Mouse (Mus musculus): ENCODE measurements at regions not wholly inside any gene's neighbourhood (a gene's known extent, or its start where the extent isn't known, plus 50 kb on each side); places are given as distances from the start of the nearest gene placed in this dataset.
A peak's percentile ranks its signal among the peaks of the same experiment; 100 is the strongest.

- no peaks in the 10 kb centered on the region for H3K36me3 ChIP-seq
- no peaks in the 10 kb centered on the region for H3K9me3 ChIP-seq (replicated peaks)
- H3K27me3 ChIP-seq (ENCODE audit: low read depth, poor library complexity, severe bottlenecking): 0 out of 2 replicates have a peak, but pooled peaks cover 3% of the 10 kb centered on the region
- H3K4me1 ChIP-seq: peaks cover 52% of the 10 kb centered on the region
- peak overlapping the region; percentile 69 for H3K27ac ChIP-seq
- WGBS: 44% methylated on average over 13 of the region's 13 CpGs
- no peak overlapping the region for H3K4me3 ChIP-seq
- DNase-seq (ENCODE audit: low spot score): peak; percentile 38
Measured at GRCm38 (mm10) chr16:30172136-30172731, 95.1 kb downstream of the Cpn2 start.

GRCm38 (mm10) chr16:30172798-30173202, 94.5 kb downstream of the Cpn2 start:
- Histone ChIP-seq H3K36me3 (no peaks in the 10 kb centered on the region), H3K27ac (peak overlapping the region; percentile 69; the same call in 1 of the 2 replicates), H3K9me3 (replicated peaks) (no peaks in the 10 kb centered on the region), H3K27me3 (ENCODE audit: low read depth, poor library complexity, severe bottlenecking) (0 out of 2 replicates have a peak, but pooled peaks cover 3% of the 10 kb centered on the region), H3K4me3 (no peak overlapping the region), H3K4me1 (peaks cover 53% of the 10 kb centered on the region)
- WGBS: 12% methylated on average over 9 of the region's 9 CpGs
- peak; percentile 82 for DNase-seq (ENCODE audit: low spot score)

DNA sequence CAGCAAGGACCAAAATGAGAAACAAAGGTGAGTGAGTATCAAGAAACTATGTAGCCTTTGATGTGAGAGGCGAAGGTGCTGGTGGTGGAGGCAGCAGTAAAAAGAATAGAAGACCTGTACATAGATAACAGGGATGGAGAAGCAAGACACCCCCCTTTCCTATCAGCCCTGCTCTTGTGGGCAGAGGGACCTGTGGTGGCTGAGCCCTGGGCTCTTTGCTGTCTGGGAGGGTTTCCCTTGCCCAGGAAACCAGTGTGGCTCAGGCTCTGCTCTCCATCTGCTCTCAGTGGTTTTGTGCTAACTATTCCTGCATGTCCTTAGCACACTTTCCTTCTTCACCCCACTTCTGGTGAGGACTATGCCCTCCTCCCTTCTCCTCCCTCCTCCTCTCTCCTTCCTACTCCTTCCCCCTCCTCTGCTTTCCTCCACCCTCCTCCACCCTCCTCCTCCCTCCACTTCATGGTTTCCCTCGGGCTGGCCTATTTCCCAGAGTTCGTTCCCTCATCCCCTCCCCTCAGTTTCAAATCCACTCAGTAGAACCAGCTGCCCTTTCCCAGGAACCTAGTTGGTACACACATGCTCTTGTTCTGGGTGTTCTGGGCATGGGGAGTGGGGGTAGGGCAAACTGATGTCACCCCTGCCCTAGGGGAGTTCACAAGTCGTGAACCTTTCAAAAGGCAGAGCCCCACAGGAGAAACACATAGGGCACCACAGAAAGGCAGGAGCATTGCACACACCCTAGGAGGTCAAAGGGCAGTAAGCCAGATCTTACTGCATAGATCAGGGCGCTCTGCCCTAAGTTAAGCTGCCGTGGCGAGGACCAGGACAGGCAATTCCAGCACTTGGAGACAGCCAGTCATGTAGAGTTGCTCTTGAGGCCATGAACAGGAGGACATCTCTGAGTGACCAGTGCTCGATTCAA, 93.1 kb downstream of the Cpn2 start:
- WGBS: 40% methylated on average over 8 of the region's 8 CpGs
- no peak for DNase-seq (ENCODE audit: low spot score)
- no peaks in the 10 kb centered on the region for H3K9me3 ChIP-seq (replicated peaks)
- H3K27ac ChIP-seq: peak overlapping the region; percentile 69
- no peak overlapping the region for H3K4me3 ChIP-seq
- H3K36me3 ChIP-seq: no peaks in the 10 kb centered on the region
- H3K4me1 ChIP-seq: peaks cover 64% of the 10 kb centered on the region
- H3K27me3 ChIP-seq (ENCODE audit: low read depth, poor library complexity, severe bottlenecking): 0 out of 2 replicates have a peak, but pooled peaks cover 3% of the 10 kb centered on the region

GRCm38 (mm10) chr16:30176306-30176705, 91.0 kb downstream of the Cpn2 start:
- Histone ChIP-seq H3K27me3 (ENCODE audit: low read depth, poor library complexity, severe bottlenecking) (peaks cover 3% of the 10 kb centered on the region; the same call in 1 of the 2 replicates), H3K36me3 (no peaks in the 10 kb centered on the region), H3K9me3 (replicated peaks) (no peaks in the 10 kb centered on the region), H3K27ac (peak overlapping the region; percentile 54), H3K4me3 (no peak overlapping the region), H3K4me1 (peaks cover 55% of the 10 kb centered on the region)
- WGBS: 95% methylated on average over 5 of the region's 5 CpGs
- no peak for DNase-seq (ENCODE audit: low spot score)

DNA sequence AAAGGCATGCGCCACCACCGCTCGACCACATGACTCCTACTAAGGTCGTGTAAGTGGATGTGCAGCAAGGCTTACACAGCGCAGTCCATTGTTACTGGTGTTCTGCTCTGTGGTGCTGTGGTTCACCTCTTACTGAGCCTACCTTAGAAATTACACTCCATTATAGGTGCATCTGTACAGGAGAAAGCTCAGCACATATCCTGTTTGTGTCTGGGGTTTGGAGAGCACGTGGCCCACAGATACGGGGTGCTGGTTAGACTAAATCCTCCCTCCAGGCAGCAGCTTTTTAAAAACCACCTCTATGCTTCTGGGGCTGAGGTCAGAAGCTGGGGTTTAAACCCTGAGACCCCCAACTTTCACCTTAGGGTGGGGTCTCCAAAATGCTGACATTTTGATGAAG, 89.5 kb downstream of the Cpn2 start:
- no peaks in the 10 kb centered on the region for H3K36me3 ChIP-seq
- no peak for DNase-seq (ENCODE audit: low spot score)
- no peak overlapping the region for H3K4me3 ChIP-seq
- peak overlapping the region; percentile 2; the same call in 1 of the 2 replicates for H3K27ac ChIP-seq
- peaks cover 40% of the 10 kb centered on the region for H3K4me1 ChIP-seq
- H3K27me3 ChIP-seq (ENCODE audit: low read depth, poor library complexity, severe bottlenecking): peaks cover 3% of the 10 kb centered on the region; the same call in 1 of the 2 replicates
- no peaks in the 10 kb centered on the region for H3K9me3 ChIP-seq (replicated peaks)
- WGBS: 90% methylated on average over 7 of the region's 7 CpGs

- no peak overlapping the region for H3K4me3 ChIP-seq
- H3K27ac ChIP-seq: peak overlapping the region; percentile 2; the same call in 1 of the 2 replicates
- H3K9me3 ChIP-seq (replicated peaks): no peaks in the 10 kb centered on the region
- H3K36me3 ChIP-seq: no peaks in the 10 kb centered on the region
- WGBS: 73% methylated on average over 6 of the region's 6 CpGs
- H3K27me3 ChIP-seq (ENCODE audit: low read depth, poor library complexity, severe bottlenecking): peaks cover 3% of the 10 kb centered on the region; the same call in 1 of the 2 replicates
- no peak for DNase-seq (ENCODE audit: low spot score)
- H3K4me1 ChIP-seq: peaks cover 32% of the 10 kb centered on the region
Measured at GRCm38 (mm10) chr16:30178596-30178995, 88.7 kb downstream of the Cpn2 start.

GRCm38 (mm10) chr16:30179504-30179976, 87.8 kb downstream of the Cpn2 start:
- Histone ChIP-seq H3K27ac (peak overlapping the region; percentile 53; the same call in 1 of the 2 replicates), H3K4me1 (peaks cover 29% of the 10 kb centered on the region)

DNA sequence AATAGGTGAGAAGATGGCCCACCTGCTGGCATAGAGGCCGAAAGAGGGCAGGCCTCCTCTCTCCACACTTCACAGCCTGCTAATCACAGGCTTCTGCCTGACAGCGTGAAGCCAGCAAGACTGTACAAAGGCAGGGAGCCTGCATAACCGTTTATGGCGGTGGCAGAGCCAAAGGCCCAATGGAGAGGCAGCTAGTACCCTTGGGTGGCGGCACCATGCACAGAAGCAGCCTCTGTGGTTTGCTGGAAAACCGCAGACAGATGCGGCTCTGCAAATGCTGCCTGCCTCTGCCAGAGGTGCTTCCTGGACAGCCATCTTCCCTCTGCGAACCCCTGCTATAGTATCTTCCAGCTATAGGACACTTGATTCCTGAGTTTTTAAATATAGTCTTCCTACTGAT, 86.2 kb downstream of the Cpn2 start:
- no peak for DNase-seq (ENCODE audit: low spot score)
- Histone ChIP-seq H3K4me1 (peaks cover 41% of the 10 kb centered on the region), H3K4me3 (no peak overlapping the region), H3K27ac (no peak overlapping the region), H3K36me3 (no peaks in the 10 kb centered on the region), H3K9me3 (replicated peaks) (no peaks in the 10 kb centered on the region), H3K27me3 (ENCODE audit: low read depth, poor library complexity, severe bottlenecking) (peaks cover 3% of the 10 kb centered on the region; the same call in 1 of the 2 replicates)
- WGBS: 82% methylated on average over 8 of the region's 8 CpGs

More at GRCm38 (mm10) chr16:30179504-30179976, 87.8 kb downstream of the Cpn2 start:
- 65% methylated on average over 5 of the region's 5 CpGs for WGBS
- H3K27me3 ChIP-seq (ENCODE audit: low read depth, poor library complexity, severe bottlenecking): peaks cover 3% of the 10 kb centered on the region; the same call in 1 of the 2 replicates
- H3K4me3 ChIP-seq: no peak overlapping the region
- H3K9me3 ChIP-seq (replicated peaks): no peaks in the 10 kb centered on the region
- DNase-seq (ENCODE audit: low spot score): no peak
- no peaks in the 10 kb centered on the region for H3K36me3 ChIP-seq

DNA sequence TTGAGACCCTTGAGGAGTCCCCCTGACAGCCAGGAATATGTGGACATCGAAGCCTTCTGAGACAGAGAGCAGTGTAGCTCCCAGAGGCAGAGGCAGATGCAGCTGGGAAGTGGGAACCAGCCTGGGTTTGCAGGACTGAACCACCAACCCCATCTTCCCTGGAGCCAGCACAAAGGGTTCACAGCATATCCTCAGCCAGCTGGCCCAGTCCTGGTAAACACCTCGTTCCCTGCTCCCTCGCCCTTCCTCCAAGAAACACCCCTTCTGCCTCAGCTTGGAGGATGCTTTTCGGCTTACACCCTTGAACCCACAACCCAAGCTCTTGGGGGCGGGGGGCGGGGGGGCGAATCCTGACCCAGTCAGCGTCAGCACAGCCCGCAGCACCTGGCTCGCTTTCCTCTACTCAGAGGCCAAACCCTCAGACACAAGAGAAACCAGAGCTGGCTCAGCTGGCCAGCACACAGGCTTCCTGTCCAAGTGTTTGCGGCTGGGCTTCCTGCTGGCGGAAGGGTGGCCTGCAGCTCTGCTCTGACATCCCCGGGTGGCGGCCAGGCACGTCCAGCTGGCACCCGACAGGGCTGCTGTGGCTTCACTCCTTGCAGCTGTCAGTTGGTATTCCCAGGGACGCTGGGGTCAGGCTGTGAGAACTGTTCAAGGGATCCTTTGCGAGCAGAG, 82.6 kb downstream of the Cpn2 start:
- WGBS: 15% methylated on average over 18 of the region's 18 CpGs
- Histone ChIP-seq H3K9me3 (replicated peaks) (no peaks in the 10 kb centered on the region), H3K27ac (peak overlapping the region; percentile 83), H3K27me3 (ENCODE audit: low read depth, poor library complexity, severe bottlenecking) (peaks cover 26% of the 10 kb centered on the region), H3K4me3 (peak overlapping the region; percentile 27; the same call in 1 of the 2 replicates), H3K36me3 (no peaks in the 10 kb centered on the region), H3K4me1 (peaks cover 58% of the 10 kb centered on the region)
- DNase-seq (ENCODE audit: low spot score): peak; percentile 75

DNA sequence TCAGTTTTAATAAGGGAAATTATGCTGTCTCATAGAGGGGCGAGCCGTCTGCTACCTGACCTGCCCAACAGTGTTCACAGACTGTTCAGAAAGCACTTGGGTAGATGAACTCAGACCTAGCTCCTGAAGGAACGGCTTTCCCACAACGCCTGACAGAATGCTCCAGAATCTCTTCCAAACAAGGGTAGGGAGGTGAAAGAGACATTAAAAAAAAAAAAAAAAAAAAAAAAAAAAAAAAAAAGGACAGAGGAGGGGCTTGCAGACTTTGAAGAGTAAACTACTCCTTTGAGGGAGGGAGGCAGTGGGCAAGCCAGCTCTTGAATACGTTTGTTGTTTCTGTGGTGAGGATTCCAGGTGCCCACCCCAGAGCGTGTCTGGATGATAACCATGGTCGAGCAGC, 81.6 kb downstream of the Cpn2 start:
- Histone ChIP-seq H3K27ac (peak overlapping the region; percentile 83), H3K4me3 (no peak overlapping the region), H3K9me3 (replicated peaks) (no peaks in the 10 kb centered on the region), H3K36me3 (no peaks in the 10 kb centered on the region), H3K27me3 (ENCODE audit: low read depth, poor library complexity, severe bottlenecking) (peaks cover 35% of the 10 kb centered on the region), H3K4me1 (peaks cover 68% of the 10 kb centered on the region)
- no peak for DNase-seq (ENCODE audit: low spot score)
- WGBS: 47% methylated on average over 7 of the region's 7 CpGs

DNA sequence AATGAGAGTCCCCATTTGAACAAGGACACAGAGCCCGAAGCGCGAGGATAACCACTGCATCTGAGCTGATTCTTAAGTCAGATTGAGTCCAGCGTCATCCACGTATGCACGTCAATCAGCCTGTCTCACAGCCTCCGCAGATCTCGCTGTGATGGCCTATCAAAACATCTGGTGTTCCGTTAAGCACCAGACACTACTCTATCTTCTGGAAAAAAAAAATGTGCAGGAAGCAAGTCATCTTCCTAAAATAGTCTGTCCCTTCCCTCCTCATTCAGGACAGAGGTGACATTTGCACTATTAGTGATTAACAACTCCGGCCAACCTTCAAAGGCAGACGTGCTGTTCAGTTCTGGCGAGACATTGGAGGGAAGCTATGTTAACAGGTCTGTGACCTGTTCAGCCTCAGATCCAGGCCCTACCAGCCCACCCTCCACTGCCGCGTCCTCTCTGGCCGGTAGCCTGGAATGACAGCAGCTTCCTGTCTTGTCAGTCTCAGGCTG, 81.0 kb downstream of the Cpn2 start:
- Histone ChIP-seq H3K4me3 (no peak overlapping the region), H3K4me1 (peaks cover 74% of the 10 kb centered on the region), H3K27ac (peak overlapping the region; percentile 15), H3K27me3 (ENCODE audit: low read depth, poor library complexity, severe bottlenecking) (peaks cover 38% of the 10 kb centered on the region), H3K9me3 (replicated peaks) (no peaks in the 10 kb centered on the region), H3K36me3 (no peaks in the 10 kb centered on the region)
- no peak for DNase-seq (ENCODE audit: low spot score)
- WGBS: 36% methylated on average over 15 of the region's 15 CpGs

GRCm38 (mm10) chr16:30186701-30187270, 80.5 kb downstream of the Cpn2 start:
- peaks cover 43% of the 10 kb centered on the region for H3K27me3 ChIP-seq (ENCODE audit: low read depth, poor library complexity, severe bottlenecking)
- H3K9me3 ChIP-seq (replicated peaks): no peaks in the 10 kb centered on the region
- peak overlapping the region; percentile 15 for H3K27ac ChIP-seq
- no peak for DNase-seq (ENCODE audit: low spot score)
- H3K4me1 ChIP-seq: peaks cover 79% of the 10 kb centered on the region
- 67% methylated on average over 10 of the region's 10 CpGs for WGBS
- no peaks in the 10 kb centered on the region for H3K36me3 ChIP-seq
- no peak overlapping the region for H3K4me3 ChIP-seq

Data from limb, embryonic 10.5 days (tissue).